Mouse (Mus musculus) thymus, postnatal 25 days (tissue): Measurements from ENCODE around the gene Atp8a2.

Source experiments
- DNase-seq: peaks from one replicate; pipeline ENCODE4 v3.0.0; 2022

Gene Atp8a2

GRCm38 (mm10) chr14:59893971-59894370 is 303.0 kb downstream of the Atp8a2 start:
- DNase-seq: no peak

- no peak for DNase-seq
These were observed 304.9 kb downstream of the Atp8a2 start for GRCm38 (mm10) chr14:59892084-59892483.

DNA sequence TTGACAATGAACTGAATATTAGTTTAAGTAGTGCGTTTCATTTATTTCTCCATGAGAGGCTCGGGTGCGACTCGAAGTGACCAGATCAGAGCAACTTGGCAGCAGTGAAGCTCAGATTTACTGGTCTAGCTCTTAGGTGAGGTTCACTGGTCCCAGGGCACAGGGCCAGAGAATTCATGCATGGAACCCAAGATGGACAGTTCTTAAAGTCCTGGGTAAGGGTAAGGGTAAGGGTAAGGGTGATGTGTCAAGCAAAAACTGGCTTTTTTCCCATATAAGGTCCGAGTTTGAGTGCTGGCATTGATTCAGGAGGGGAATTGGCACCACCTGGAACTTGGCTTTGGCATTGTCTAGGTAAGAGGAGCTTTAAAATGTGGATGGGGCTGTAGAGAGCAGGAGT is 305.5 kb downstream of the Atp8a2 start:
- no peak for DNase-seq

GRCm38 (mm10) chr14:59890818-59891217 is 306.2 kb downstream of the Atp8a2 start:
- no peak for DNase-seq

DNA sequence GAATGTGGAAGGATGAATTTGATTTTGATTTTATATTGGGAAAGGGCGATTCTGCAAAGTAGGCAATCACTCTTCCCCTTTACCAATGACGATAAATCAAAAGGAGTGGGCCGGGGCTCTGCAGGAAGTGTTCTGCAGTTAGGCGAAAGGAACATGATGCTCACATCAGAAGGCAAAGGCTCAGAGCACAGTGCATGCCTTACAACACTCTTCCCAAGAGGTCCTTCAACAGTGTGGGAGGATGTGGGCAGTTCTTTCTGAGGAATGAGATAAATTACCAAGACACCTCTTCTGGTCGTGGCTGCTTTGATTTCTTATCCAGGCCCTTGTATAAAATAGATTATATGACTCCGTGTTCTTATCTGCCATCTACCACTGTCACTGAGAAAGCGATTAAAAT is 306.9 kb downstream of the Atp8a2 start:
- DNase-seq: no peak

DNA sequence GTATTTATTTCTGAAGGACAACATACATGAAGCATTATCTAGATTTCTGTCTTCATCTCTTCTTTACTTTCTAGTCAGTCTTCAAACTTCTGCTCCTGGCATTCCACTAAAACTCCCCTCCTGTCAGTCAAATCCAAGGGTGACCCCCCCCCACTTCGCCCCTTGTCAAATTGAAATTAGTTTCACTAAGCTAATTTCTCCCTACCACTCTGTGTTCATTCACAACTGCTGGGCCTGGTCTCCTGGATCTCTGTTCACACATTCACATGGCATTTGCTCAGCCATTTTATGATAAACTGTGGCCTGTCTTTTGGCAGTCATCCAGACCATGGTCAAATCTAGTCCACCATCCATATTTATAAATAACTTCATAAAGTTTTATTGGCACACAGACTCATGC is 308.5 kb downstream of the Atp8a2 start:
- no peak for DNase-seq

- no peak for DNase-seq
These were observed 308.9 kb downstream of the Atp8a2 start for GRCm38 (mm10) chr14:59888046-59888445.

DNA sequence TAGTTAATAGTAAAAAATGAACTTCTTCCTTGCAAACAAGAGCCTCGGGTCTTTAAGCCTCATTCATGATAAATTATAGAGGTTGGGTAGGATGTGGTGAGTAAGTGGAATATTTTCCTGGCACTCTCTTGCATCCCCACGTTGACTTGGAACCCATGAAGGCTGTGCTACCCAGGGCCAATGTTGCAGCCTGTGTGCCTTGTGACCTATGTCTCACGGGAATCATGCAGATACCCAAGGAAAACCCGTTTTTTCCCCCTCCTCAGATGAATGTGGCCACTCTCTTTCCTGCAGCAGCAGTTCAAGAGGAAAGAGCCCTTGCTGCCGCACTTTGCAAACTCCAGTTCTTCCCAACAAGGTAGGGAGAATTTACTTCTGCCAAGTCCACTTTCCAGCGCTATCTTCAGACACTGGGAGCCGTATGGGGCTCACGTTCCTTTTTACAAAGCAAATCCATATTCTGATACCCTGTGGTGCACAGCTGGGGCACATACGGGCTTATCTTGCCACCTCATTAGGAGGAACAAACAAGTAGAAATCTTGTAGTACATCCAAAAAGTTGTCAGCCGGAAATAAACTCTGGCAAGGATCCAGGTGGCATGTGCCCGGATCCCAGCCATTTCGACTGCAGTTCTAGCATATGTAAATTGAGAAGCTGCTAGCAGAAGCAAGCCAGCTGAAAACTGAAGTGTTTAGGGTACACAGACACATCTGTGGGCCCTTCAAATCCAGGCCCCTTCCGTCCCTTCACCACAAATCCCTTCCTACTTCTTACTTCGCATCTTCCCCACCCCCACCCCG is 309.7 kb downstream of the Atp8a2 start:
- DNase-seq: no peak

DNA sequence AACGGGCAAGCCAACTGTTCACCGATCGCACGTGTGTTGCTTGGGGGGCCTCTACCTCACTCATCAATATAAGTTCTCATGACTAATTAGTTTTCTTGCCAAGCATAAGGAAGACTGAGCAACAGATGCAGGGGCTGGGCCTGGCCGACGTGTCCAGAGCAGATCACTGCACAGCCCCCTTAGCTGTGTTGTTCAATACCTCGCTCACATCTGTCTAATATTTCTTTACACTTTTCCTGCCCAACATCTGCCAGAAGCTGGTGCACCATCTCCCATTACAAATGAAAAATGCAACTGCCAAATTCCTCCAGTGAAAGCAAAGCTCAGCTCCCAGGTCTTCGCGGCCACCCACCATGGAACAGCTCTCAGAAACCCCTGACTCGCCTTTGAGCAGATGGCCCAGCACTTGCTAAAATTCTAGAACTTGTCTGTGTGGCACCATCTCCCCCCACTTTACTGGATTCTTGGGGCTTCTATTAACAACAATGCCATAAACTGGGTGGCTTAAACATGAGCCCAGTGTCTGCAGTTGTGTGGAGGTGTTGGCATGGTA is 313.4 kb downstream of the Atp8a2 start:
- DNase-seq: no peak

DNA sequence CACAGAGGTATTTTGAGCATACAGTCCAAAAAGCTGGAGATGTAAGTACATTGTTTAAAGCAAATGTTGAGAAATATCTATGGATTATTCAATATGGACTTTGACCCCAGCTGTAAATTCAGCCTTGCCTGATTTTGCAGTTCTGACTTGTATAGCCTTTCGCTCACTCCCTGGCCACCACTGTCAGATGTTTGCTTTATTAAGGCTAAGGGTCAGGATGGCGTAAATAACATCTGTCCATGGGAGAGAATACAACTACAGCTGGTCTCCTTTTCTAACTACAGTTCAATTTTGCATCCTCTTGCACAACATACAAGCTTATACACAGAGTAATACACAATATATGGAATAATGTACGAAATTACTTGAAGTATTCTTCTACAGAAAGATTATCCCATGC is 316.1 kb downstream of the Atp8a2 start:
- DNase-seq: no peak

DNA sequence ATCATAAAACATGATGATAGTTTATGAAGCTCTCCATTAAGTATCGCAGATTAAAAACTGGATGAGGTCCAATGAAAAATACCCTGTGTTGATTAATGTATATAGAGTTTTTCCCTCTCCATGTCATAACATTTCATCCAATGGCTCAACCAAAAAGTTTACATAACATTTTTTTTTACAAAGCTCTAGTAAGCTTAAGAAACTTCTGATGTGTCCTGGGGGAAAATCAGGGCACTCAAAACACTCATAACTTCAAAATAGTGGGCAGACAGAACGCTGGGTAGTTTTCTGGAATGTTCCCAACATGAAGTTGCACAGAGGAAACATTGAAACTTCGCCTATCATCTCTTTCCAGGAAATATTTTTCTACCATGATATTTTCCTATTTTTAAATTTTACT is 318.7 kb downstream of the Atp8a2 start:
- no peak for DNase-seq

- DNase-seq: no peak
These were observed 320.5 kb downstream of the Atp8a2 start for GRCm38 (mm10) chr14:59876525-59876924.

DNA sequence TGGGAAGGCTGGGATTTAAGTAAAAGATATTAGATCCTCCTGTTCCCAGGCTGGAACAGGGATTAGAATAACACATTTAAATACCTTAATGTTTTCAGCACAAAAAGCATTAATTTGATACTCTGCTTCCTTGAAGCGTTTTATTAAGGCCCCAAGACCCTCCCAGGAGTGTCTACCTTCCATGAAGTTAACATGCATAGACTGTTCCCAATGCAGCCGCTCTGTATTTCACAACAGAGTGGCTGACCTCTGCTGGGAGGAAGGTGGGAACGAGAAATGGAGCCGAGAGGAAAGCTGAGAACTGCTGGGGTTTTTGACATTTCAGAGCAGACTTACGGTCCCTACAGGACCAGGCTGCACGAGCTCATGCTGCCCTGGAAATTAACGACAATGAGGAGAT is 328.6 kb downstream of the Atp8a2 start:
- no peak for DNase-seq

DNA sequence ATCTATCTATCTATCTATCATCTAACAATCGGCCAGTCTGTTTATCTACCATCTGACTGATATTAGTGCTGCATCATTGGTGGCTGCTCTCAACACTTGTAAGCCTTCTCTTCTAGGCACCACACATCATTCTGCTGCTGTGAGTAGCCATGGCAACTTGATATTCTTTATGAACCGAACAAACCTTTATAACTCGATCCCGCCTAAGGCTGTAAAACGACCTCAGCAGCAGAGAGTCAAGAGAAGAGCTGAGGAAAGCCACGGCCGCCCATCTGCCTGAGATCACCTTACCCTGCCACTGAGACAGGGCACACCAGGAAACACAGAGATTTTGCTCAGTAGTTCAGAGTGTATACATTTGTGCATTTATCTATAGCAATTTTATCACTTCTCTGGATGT is 329.2 kb downstream of the Atp8a2 start:
- DNase-seq: no peak

- no peak for DNase-seq
These were observed 331.0 kb downstream of the Atp8a2 start for GRCm38 (mm10) chr14:59866001-59866400.

- DNase-seq: no peak
These were observed 334.6 kb downstream of the Atp8a2 start for GRCm38 (mm10) chr14:59862351-59862750.

DNA sequence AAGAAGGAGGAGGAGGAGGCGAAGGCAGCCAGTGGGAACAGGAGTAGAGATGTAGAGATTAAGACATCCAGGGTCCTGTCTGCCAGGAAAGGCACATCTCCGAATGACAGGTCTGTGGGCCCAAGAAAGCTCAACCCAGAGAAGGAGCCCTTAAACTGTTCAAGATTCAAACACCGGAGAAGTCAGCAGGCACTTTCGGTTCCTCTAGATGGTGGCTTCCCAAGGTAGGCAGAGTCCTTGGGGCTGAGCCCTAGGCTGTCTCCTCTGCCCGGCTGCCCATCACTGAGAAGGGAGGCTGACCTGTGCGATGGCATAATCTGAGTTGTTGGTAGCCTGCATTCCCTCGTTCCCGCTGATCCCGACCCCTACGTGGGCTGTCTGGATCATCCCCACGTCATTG is 337.1 kb downstream of the Atp8a2 start:
- DNase-seq: no peak

GRCm38 (mm10) chr14:59858501-59859225 is 338.3 kb downstream of the Atp8a2 start:
- peak; percentile 78 for DNase-seq

DNA sequence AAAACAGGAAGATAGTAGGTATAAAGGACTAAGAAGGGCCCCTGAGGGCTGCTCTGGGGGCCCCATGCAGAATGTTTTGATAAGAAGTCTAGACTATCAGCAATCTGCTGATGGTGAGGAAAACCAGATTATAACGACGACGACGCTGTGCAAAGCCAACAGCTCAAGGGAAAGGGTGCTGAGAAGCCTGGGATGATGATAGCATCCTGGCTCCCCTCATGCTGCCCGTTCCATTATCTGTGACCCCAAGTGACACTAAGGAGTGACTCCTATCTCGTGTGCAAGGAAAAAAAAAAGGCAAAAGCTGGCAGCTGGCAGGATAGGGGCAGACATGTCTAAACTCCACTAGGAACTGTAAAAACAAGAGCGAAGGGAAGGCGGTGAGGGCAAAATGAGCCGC is 343.8 kb downstream of the Atp8a2 start:
- no peak for DNase-seq

GRCm38 (mm10) chr14:59846609-59847375 is 350.2 kb downstream of the Atp8a2 start:
- DNase-seq: no peak

DNA sequence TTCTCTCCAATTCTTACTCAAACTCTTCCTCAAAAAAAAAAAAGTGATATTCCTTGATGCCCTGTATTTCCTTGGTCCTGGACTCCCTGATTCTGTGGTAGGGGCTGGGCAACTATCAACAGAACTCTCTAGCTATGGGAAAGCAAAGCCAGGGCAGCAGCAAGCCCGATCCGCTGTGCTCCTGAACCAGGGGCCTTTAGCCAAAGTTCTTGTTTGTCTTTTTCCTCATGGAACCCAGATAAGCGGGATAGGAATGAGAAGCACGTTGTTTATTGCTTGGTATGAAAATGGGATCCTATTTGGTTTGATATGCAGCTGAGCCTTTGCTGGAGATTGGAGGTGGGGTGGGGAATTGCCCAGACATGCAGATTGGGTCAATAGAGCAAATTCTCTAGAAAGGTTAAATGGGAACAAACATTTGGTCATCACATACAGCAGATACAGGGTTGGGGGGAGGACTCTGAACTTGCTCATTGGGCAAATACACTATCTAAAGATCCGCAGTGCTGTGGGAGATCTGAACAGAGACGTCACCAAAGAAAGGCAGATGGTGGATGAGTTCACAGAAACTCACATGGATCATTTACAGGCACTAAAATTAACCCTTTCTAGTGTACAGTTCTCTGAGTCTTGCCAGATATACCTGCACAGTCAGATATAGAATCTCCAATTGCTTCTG is 353.6 kb downstream of the Atp8a2 start:
- no peak for DNase-seq

- DNase-seq: no peak
These were observed 356.8 kb downstream of the Atp8a2 start for GRCm38 (mm10) chr14:59839951-59840720.
